Mouse (Mus musculus): Measurements from ENCODE around the gene Selenom.

Gene Selenom

GRCm38 (mm10) chr11:3529476-3530252 lies 15.2 kb downstream of the Selenom start:
- DNase-seq (ENCODE audit: extremely low read depth, low read depth, low spot score) = no peak

GRCm38 (mm10) chr11:3530731-3531130 lies 16.2 kb downstream of the Selenom start:
- DNase-seq (ENCODE audit: extremely low read depth, low read depth, low spot score) = no peak

GRCm38 (mm10) chr11:3531634-3532033 lies 17.1 kb downstream of the Selenom start:
- DNase-seq (ENCODE audit: extremely low read depth, low read depth, low spot score) = no peak

- DNase-seq (ENCODE audit: extremely low read depth, low read depth, low spot score) = no peak
Measured at GRCm38 (mm10) chr11:3532101-3532931, 17.8 kb downstream of the Selenom start.

GRCm38 (mm10) chr11:3533406-3533932 lies 19.0 kb downstream of the Selenom start:
- DNase-seq (ENCODE audit: extremely low read depth, low read depth, low spot score) = no peak

- no peak for DNase-seq (ENCODE audit: extremely low read depth, low read depth, low spot score)
Measured at GRCm38 (mm10) chr11:3534956-3535355, 20.5 kb downstream of the Selenom start.

- no peak for DNase-seq (ENCODE audit: extremely low read depth, low read depth, low spot score)
Measured at GRCm38 (mm10) chr11:3535406-3535986, 21.0 kb downstream of the Selenom start.

GRCm38 (mm10) chr11:3536082-3536481 lies 21.6 kb downstream of the Selenom start:
- no peak for DNase-seq (ENCODE audit: extremely low read depth, low read depth, low spot score)

- no peak for DNase-seq (ENCODE audit: extremely low read depth, low read depth, low spot score)
Measured at GRCm38 (mm10) chr11:3536745-3537333, 22.4 kb downstream of the Selenom start.

GRCm38 (mm10) chr11:3537711-3538110 lies 23.2 kb downstream of the Selenom start:
- DNase-seq (ENCODE audit: extremely low read depth, low read depth, low spot score) = no peak

GRCm38 (mm10) chr11:3538341-3538740 lies 23.9 kb downstream of the Selenom start:
- DNase-seq (ENCODE audit: extremely low read depth, low read depth, low spot score) = no peak

- peak; percentile 65 for DNase-seq (ENCODE audit: extremely low read depth, low read depth, low spot score)
Measured at GRCm38 (mm10) chr11:3539111-3539825, 24.8 kb downstream of the Selenom start.

GRCm38 (mm10) chr11:3539826-3540196 lies 25.3 kb downstream of the Selenom start:
- no peak for DNase-seq (ENCODE audit: extremely low read depth, low read depth, low spot score)

- DNase-seq (ENCODE audit: extremely low read depth, low read depth, low spot score) = no peak
Measured at GRCm38 (mm10) chr11:3540451-3541085, 26.1 kb downstream of the Selenom start, which contains the start of gene Smtn. Gene Smtn (minus strand): TSS chr11:3540612.

GRCm38 (mm10) chr11:3541932-3542331 lies 27.4 kb downstream of the Selenom start:
- DNase-seq (ENCODE audit: extremely low read depth, low read depth, low spot score) = no peak

GRCm38 (mm10) chr11:3543001-3543400 lies 28.5 kb downstream of the Selenom start:
- no peak for DNase-seq (ENCODE audit: extremely low read depth, low read depth, low spot score)

- no peak for DNase-seq (ENCODE audit: extremely low read depth, low read depth, low spot score)
Measured at GRCm38 (mm10) chr11:3544409-3544808, 29.9 kb downstream of the Selenom start.

GRCm38 (mm10) chr11:3545531-3546241 lies 31.2 kb downstream of the Selenom start:
- no peak for DNase-seq (ENCODE audit: extremely low read depth, low read depth, low spot score)

GRCm38 (mm10) chr11:3546242-3546562 lies 31.7 kb downstream of the Selenom start:
- DNase-seq (ENCODE audit: extremely low read depth, low read depth, low spot score) = no peak

All from fat pad, adult 2 months (tissue).